Mouse (Mus musculus): ENCODE data around the gene Cysltr2. TPM values are rescaled to one million over a fixed set of nuclear protein-coding genes. Genes with fewer than 3 reads are reported as not detected.

The Cysltr2 gene
- polyA plus RNA-seq, 1 experiment: not detected

Other genes starting within 250 kb of the Cysltr2 start
- 16.1 TPM for gene Rcbtb2, start 73.9 kb upstream of the Cysltr2 start, polyA plus RNA-seq (2012; fragmentation: generic; extraction: Trizol)
- 1.0 TPM for gene Lpar6, start 188.8 kb upstream of the Cysltr2 start, polyA plus RNA-seq (2012; fragmentation: generic; extraction: Trizol)

All from C2C12 (cell line).